Mouse (Mus musculus) ES-Bruce4 (cell line): ENCODE data around the gene Map3k11. TPM values are rescaled to one million over a fixed set of nuclear protein-coding genes. Genes with fewer than 3 reads are reported as not detected.

Source experiments
- H3K27ac ChIP-seq: 2 replicates; pipeline ENCODE4 v1.5.1; 2012; ENCODE audit warnings: low read length, inconsistent platforms; ENCODE audit not compliant: insufficient read depth
- H3K27me3 ChIP-seq: 2 replicates; pipeline ENCODE4 v1.6.1; 2012; ENCODE audit warnings: mild to moderate bottlenecking, low read length, inconsistent platforms; ENCODE audit not compliant: control insufficient read depth, poor library complexity, insufficient read depth, severe bottlenecking
- H3K36me3 ChIP-seq: 2 replicates; pipeline ENCODE4 v1.6.1; 2012; ENCODE audit warnings: inconsistent platforms, mild to moderate bottlenecking, low read length, moderate library complexity; ENCODE audit not compliant: control insufficient read depth, poor library complexity, insufficient read depth, severe bottlenecking
- H3K4me1 ChIP-seq: one replicate; pipeline ENCODE4 v1.8.1; 2011; ENCODE audit warnings: low read length; ENCODE audit not compliant: control insufficient read depth, insufficient read depth
- H3K4me3 ChIP-seq: 2 replicates; pipeline ENCODE4 v1.5.1; 2011; ENCODE audit warnings: low read depth, mild to moderate bottlenecking, low read length
- H3K9ac ChIP-seq: 2 replicates; pipeline ENCODE4 v1.6.1; 2012; ENCODE audit warnings: low read depth, mild to moderate bottlenecking, inconsistent platforms; ENCODE audit not compliant: poor library complexity, severe bottlenecking
- H3K9me3 ChIP-seq: replicated peaks from 2 replicates; pipeline ENCODE4 v1.6.1; 2012; ENCODE audit warnings: mild to moderate bottlenecking, low read length, inconsistent platforms; ENCODE audit not compliant: control insufficient read depth, poor library complexity, insufficient read depth, severe bottlenecking
- CTCF ChIP-seq: IDR thresholded peaks from one replicate; pipeline ENCODE4 v1.8.1; 2011; ENCODE audit warnings: low read depth, low read length
- EP300 ChIP-seq: IDR thresholded peaks from 2 replicates; pipeline ENCODE4 v1.6.1; 2011; ENCODE audit warnings: low read depth, low read length; ENCODE audit not compliant: insufficient read depth
- POLR2A ChIP-seq: IDR thresholded peaks from one replicate; pipeline ENCODE4 v1.8.1; 2011; ENCODE audit warnings: low read length; ENCODE audit not compliant: insufficient read depth
- polyA plus RNA-seq: library from polyadenylated mRNA; stranded (reverse); fragments of >200 nt; gene quantifications from 2 replicates; pipeline ENCODE4 v1.2.4, GENCODE M21; 2011; ENCODE audit warnings: low read depth; ENCODE audit not compliant: missing spikeins, insufficient read depth, insufficient read length

The Map3k11 gene
- polyA plus RNA-seq, result 25.8 and 27.8 TPM in 2 replicates

DNA sequence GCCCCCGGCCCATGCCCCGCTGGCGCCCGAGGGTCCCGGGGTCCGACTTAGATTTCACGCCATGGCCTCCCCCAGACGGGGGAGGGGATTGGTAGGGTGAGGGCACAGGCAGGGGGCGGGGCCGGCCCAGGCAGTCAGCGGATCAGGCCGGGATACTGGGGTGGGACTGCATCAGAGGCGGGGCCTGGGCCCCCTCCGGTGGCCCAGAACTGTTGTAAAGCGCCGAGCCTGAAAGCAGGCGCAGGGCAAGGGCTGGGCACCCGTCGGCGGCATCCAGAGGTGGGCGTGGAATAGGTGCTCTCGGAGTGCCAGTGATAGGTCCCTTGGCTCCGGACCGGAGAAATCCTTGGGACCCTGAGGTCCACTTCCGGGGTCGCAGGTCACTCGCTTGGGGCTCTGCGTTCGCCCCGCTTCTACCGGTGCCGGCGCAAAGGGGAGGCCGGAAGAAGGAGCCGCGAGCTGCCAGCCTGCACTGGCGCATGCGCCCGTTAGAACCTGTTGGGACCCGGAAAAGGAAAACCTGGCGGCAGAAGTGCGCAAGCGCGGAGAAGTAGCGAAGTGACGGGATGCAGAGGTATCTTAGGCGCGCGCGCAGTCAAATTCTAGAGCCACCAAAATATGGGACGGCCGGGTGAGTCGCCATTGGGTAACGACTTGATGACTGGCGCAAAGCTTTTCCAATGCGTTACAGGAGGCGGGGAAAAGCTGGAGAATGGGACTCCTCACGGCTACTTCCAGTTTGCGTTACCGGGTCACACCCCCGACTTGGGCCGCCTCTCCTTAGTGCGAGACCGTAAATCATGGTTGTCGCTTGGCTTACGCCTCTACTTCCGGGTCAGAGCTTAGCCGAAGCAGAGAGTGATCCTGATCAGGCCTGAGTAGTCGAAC, at the start of gene Map3k11, which contains the start of gene Pcnx3:
TSS of gene Map3k11 (plus strand) at position 543 of the 888 bp plus-strand sequence.
TSS of gene Pcnx3 (minus strand) at position 709 of the 888 bp plus-strand sequence.
- Histone ChIP-seq H3K9ac (peak within 1 kb of the TSS; percentile 56), H3K4me1 (no peaks in the 10 kb centered on the region), H3K9me3 (no peaks in the 10 kb centered on the region), H3K27ac (peak within 1 kb of the TSS; percentile 80), H3K4me3 (peak within 1 kb of the TSS; percentile 81), H3K36me3 (peaks cover 5% of the 10 kb centered on the region; the same call in 1 of the 2 replicates), H3K27me3 (no peaks in the 10 kb centered on the region)
- TF ChIP-seq EP300 (0 out of 2 replicates have a peak, but pooled peaks have one; percentile 14), POLR2A (no peak)

DNA sequence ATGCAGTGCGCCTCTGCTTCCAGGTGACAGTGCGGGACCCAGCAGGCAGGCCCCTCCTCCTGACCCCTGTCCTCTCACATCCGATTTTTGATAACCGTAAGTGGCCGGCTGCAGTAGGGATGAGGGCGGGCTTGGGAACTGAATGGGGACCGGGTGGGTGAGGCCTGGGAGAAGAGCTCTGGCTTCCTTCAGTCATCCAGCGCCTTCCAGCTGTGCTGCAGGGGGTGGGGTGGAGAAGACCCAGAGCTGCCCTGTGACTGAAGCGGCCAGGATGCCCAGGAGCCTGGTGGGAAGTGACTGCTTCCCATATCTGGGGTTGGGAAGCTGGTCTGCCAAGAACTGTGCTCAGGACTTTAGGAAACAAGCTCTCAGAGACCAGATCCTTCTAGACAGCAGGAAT, 48.2 kb upstream of the Map3k11 start:
- TF ChIP-seq POLR2A, result no peak
- no peak for TF ChIP-seq CTCF
- no peak for TF ChIP-seq EP300
- no peak overlapping the region for H3K4me3 ChIP-seq
- H3K9me3 ChIP-seq, result no peaks in the 10 kb centered on the region
- no peak overlapping the region for H3K27ac ChIP-seq
- peaks cover 4% of the 10 kb centered on the region for H3K36me3 ChIP-seq
- no peak overlapping the region for H3K9ac ChIP-seq
- H3K27me3 ChIP-seq, result no peaks in the 10 kb centered on the region
- H3K4me1 ChIP-seq, result peaks cover 2% of the 10 kb centered on the region

DNA sequence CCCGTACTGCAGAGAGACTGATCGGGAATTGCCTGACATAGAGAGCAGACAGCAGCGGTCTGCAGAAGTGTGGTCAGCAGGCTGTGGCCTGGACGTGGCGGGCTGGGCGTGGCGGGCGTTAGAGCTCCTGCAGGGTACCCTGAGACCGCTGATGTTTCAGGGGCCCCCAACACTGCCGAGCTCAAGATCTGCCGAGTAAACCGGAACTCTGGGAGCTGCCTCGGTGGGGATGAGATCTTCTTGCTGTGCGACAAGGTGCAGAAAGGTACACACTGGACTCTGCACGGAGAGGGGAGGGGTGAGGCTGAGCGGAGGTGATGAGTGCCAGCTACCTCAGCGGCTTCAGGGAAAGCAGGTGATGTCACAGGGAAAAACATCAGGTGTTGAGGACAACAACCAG, 47.5 kb upstream of the Map3k11 start:
- Histone ChIP-seq H3K4me3 (no peak overlapping the region), H3K27me3 (no peaks in the 10 kb centered on the region), H3K27ac (no peak overlapping the region), H3K9ac (no peak overlapping the region), H3K36me3 (peaks cover 7% of the 10 kb centered on the region), H3K4me1 (peaks cover 2% of the 10 kb centered on the region), H3K9me3 (no peaks in the 10 kb centered on the region)
- TF ChIP-seq CTCF, result no peak
- no peak for TF ChIP-seq POLR2A

DNA sequence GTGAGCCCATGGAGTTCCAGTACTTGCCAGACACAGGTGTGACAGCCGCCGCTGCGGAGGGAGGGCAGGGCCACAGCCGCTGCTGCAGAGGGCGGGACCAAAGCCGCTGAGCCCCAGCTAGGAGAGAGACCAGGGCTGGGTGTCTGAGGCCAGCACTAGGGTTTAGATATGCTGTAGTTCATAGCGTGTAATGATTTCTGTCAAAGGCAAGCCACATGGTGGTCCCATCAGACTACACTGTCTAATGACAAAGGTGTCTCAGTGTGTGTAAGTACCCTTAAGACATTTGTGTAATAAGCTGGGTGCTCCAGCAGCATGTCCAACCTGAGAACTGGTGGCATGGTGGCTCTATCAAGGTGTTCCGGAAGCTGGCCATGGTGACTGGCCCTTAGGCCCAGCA, 46.9 kb upstream of the Map3k11 start:
- Histone ChIP-seq H3K9me3 (no peaks in the 10 kb centered on the region), H3K4me3 (no peak overlapping the region), H3K27ac (no peak overlapping the region), H3K9ac (no peak overlapping the region), H3K27me3 (no peaks in the 10 kb centered on the region), H3K36me3 (peaks cover 7% of the 10 kb centered on the region), H3K4me1 (peaks cover 2% of the 10 kb centered on the region)
- no peak for TF ChIP-seq EP300

DNA sequence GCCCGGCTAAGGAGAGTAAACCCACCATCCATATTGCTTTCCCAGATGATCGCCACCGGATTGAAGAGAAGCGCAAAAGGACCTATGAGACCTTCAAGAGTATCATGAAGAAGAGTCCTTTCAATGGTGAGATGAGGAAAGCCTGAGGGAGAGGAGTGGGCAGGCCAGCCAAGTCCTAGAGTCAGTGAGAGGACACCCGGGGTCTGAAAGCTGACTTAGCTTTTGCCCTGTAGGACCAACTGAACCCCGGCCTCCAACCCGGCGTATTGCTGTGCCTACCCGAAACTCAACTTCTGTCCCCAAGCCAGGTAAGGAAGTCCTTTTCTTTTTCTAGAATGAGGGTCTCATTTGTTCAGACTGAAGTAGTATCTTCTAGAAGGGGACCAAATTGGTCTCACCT, 43.3 kb upstream of the Map3k11 start:
- Histone ChIP-seq H3K4me3 (no peak overlapping the region), H3K9ac (no peak overlapping the region), H3K9me3 (no peaks in the 10 kb centered on the region), H3K27ac (no peak overlapping the region), H3K4me1 (peaks cover 8% of the 10 kb centered on the region), H3K36me3 (peaks cover 7% of the 10 kb centered on the region), H3K27me3 (no peaks in the 10 kb centered on the region)
- no peak for TF ChIP-seq POLR2A

DNA sequence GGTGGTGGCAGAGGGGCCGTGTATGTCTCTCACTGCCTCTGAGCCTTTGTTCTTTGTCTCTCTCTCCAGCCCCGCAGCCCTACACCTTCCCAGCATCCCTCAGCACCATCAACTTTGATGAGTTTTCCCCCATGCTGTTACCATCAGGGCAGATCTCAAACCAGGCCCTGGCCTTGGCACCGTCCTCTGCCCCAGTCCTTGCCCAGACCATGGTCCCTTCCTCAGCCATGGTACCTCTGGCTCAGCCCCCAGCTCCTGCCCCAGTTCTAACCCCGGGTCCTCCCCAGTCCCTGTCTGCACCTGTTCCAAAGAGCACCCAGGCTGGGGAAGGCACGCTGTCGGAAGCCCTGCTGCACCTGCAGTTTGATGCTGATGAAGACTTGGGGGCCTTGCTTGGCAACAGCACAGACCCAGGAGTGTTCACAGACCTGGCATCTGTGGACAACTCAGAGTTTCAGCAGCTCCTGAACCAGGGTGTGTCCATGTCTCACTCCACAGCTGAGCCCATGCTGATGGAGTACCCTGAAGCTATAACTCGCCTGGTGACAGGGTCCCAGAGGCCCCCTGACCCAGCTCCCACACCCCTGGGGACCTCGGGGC, 41.7 kb upstream of the Map3k11 start:
- Histone ChIP-seq H3K27ac (no peak overlapping the region), H3K36me3 (peaks cover 7% of the 10 kb centered on the region), H3K4me1 (peaks cover 5% of the 10 kb centered on the region), H3K4me3 (no peak overlapping the region), H3K9me3 (no peaks in the 10 kb centered on the region), H3K9ac (no peak overlapping the region), H3K27me3 (no peaks in the 10 kb centered on the region)
- TF ChIP-seq CTCF (no peak), EP300 (no peak), POLR2A (no peak)
